Comparison of ENCODE assay signal across 24 mouse cellular contexts in the genomic region with DNA sequence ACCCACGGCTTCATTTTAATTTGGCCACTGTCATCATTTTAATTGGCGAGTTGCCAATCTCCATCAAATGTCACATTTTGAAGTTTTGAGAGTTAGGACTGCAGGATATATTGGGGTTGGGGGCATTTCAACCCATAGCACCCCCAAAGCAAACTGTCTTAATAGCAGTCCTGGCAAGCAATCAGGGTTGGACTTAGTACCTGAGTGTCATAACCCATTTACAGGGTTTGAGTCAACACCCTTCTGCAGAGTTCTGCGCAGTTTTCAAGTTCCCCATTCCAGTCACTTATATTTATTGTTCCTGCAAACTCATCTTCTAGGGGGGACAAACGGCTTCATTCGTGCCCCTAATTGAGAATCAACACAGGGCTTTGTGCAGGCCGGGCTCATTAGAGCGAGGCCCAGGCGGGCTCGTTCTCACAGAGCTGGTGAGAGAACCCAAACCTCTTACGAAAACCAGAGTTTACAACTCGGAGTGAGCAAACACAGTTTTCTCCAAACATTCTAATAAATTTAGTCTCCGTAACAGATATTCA. TPM values are rescaled to one million over a fixed set of nuclear protein-coding genes. Genes with fewer than 3 reads are reported as not detected.
"Had no signal": no experiment of that assay in that cellular context is flagged by ENCODE, and none has a peak within 500 bp of the region (broad histone marks: within the 10 kb centered on the region; RNA-seq: fewer than 3 reads in every experiment).

No protein-coding gene starts in this region.

- H3K4me1 ChIP-seq: heart, embryonic 12.5 days had no signal

- H3K9me3 ChIP-seq: heart, embryonic 10.5 days; heart, embryonic 12.5 days; hindbrain, embryonic 13.5 days; hindbrain, embryonic 15.5 days; kidney, embryonic 15.5 days; limb, embryonic 10.5 days; limb, embryonic 12.5 days had no signal

- H3K27me3 ChIP-seq: heart, embryonic 12.5 days; hindbrain, embryonic 13.5 days; hindbrain, embryonic 15.5 days; kidney, embryonic 15.5 days; limb, embryonic 12.5 days had no signal

- ATAC-seq: forebrain, postnatal 0 days; hindbrain, postnatal 0 days had no signal

- H3K36me3 ChIP-seq: heart, embryonic 10.5 days; heart, embryonic 12.5 days; hindbrain, embryonic 13.5 days; hindbrain, embryonic 15.5 days; kidney, embryonic 15.5 days; limb, embryonic 10.5 days; limb, embryonic 12.5 days had no signal

- H3K9ac ChIP-seq: forebrain, postnatal 0 days; heart, embryonic 12.5 days; hindbrain, embryonic 13.5 days; hindbrain, embryonic 15.5 days; kidney, embryonic 15.5 days; limb, embryonic 12.5 days had no signal

- H3K27ac ChIP-seq: heart, embryonic 10.5 days; hindbrain, embryonic 13.5 days; hindbrain, embryonic 15.5 days; hindbrain, postnatal 0 days; kidney, embryonic 15.5 days; kidney, postnatal 0 days; limb, embryonic 10.5 days; limb, embryonic 12.5 days had no signal

- DNase-seq: forebrain, postnatal 0 days; gastrocnemius, postnatal 14 days; gastrocnemius, postnatal 36 days; heart, adult 18-20 months; heart, postnatal 10 days; kidney, adult 11 months; kidney, adult 2 months; kidney, adult 9 months; kidney, postnatal 14 days; kidney, postnatal 36 days; layer of hippocampus, adult 9-11 months; layer of hippocampus, postnatal 36 days; liver had no signal

- H3K4me2 ChIP-seq: heart, embryonic 12.5 days; hindbrain, embryonic 13.5 days; hindbrain, embryonic 15.5 days; kidney, embryonic 15.5 days; limb, embryonic 12.5 days; liver, embryonic 11.5 days had no signal

- H3K4me3 ChIP-seq: heart, embryonic 10.5 days; heart, embryonic 12.5 days; hindbrain, embryonic 13.5 days; hindbrain, embryonic 15.5 days; kidney, embryonic 15.5 days; limb, embryonic 10.5 days; limb, embryonic 12.5 days had no signal

RNA-seq across cellular contexts. Expression of gene Cdh5, which starts 34.0 kb away (rescaled TPM):
- total RNA-seq: hematopoietic stem cell, adult 5-6 weeks had no signal
